Mouse (Mus musculus) lung, postnatal 36 days (tissue): ENCODE measurements around the gene Det1.

Source experiments
- DNase-seq: peaks from one replicate; pipeline ENCODE4 v3.0.0; 2022; ENCODE audit warnings: mixed read lengths

Gene Det1

DNA sequence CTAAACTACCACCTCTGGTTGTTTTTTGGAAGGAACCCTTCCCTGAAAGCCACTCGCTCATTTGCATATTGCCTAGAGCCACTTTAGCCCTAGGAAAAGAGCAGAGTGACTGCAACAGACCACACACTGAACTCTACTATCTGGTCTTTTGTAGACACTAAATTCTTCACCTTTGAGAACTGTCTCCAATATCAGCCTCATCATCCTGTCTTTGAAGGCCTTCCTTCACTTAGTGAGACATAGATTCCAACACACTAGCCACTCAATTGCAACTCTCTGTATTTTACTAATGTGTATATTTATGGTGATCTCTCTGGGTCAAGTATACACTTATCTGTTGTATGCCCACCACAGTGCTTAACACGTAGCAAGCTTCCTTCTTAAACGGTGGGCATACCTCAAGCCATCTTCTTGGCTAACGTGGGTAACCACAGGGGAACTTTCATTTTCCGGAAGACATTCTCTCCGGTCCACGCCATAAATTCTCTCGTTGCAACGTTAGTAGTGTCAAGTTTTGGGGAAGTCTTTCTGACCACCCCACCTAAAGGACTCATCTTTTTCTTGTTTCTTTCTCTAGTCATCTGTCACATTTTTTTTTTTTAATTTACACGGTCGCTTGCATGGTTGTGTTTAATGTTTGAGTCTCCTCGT is 872 bp downstream of the Det1 start:
- no peak for DNase-seq

GRCm38 (mm10) chr7:78841601-78842000 is 5.5 kb downstream of the Det1 start:
- no peak for DNase-seq

DNA sequence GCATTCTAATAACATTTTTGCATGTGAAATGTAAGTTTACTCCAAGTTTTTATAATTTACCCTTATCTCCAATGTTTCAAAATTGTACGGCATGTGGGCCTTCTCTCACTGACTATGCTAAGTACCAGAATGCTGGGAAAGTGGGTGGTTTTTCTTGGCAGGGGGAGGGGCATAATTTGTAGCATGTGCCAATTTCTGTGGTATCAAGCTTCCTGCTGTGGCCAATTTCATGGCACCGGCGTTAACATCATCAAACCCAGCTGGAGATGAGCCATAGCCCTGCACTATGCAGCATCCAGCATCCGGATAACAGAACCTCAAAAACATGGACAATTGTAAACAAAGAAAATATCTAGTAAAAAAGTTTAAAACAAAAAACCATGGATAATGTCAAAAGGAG is 9.8 kb downstream of the Det1 start:
- DNase-seq: no peak

- no peak for DNase-seq
Observed at GRCm38 (mm10) chr7:78835656-78836055, 11.4 kb downstream of the Det1 start.

DNA sequence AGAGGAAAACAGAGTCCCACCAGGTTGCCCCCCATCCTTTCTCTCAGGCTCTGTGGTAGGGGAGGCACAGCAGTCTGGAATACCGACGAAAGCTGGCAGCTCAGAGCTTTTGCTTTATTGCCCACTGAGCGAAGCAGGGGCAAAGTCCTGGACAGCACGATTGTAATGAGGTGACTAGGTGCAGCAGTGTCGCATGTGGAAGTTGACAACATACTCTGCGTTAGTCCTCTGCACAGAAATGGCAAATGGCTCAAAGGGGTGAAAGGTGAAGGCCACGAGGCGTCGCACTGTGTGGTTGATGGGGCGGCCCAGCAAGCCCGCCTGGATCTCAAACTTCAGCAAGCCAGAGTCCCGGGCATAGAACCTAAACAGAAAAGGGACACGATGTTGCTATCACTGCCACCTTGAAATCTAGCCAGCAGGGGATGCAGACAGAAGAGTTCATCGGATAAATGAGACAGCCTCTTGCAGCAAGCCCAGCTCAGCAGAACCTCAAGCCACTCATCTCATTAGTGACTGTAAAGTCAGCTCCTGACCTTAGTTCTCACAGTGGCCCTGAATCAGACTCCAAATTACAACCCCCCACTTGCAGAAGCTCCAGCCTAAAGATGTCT is 19.2 kb downstream of the Det1 start:
- no peak for DNase-seq

GRCm38 (mm10) chr7:78826682-78827385 is 20.2 kb downstream of the Det1 start:
- DNase-seq: peak; percentile 14

DNA sequence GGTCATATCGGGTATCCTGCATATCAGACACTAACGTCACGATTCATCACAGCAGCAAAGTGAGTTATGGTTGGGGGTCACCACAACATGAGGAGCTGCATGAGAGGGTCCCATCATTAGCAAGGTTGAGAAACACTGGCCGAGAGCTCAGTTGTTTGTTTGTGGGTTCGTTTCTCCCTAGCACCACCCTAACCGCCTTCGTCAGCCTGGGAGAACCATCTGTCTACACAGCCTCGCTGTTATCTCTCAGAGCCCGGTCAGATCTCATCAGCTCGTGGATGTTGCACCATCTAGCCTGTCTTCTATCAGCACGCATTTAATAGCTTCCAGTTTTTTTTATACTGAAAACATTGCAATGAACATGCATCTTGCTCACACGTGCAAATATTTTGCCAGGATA is 28.7 kb downstream of the Det1 start:
- DNase-seq: no peak

- DNase-seq: no peak
Observed at GRCm38 (mm10) chr7:78814766-78815165, 32.3 kb downstream of the Det1 start.

DNA sequence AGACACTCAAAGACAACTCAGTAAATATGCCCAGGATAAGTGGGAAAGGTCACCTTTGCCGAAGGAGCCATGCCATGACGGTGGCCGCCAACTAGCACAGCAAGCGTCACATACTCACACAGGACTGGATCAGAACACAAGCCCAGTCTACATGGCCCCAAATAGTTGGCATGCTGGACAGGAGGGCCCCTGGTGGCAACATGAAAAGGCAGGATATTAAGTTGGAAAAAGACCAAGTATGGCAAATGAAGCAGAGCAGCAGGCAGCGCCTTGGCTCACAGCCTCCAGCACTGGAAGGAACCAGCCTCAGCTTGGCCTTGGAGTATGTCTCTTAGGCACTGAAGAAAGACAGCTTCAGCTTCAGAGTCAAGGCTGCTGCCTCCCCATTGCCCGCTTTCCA is 33.3 kb downstream of the Det1 start:
- no peak for DNase-seq

DNA sequence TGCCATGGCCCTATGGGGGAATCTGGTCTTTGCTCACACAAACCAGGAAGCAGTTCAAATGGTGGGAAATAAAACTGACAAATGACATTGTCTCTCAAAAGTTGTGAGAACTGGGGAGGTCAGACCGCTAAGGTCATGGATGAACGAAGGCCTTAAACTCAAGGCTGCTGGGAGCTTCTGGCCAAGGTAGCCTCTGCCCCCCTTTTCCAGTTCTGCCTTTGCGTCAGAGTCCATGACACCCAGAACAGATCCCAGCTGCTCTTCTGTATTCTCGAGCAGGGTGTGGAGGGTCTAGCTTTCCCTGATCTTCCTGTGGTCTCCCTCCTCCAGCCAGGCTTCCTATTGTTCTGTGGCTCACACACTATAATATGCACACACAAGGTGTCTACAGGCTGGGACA is 39.9 kb downstream of the Det1 start:
- DNase-seq: no peak

DNA sequence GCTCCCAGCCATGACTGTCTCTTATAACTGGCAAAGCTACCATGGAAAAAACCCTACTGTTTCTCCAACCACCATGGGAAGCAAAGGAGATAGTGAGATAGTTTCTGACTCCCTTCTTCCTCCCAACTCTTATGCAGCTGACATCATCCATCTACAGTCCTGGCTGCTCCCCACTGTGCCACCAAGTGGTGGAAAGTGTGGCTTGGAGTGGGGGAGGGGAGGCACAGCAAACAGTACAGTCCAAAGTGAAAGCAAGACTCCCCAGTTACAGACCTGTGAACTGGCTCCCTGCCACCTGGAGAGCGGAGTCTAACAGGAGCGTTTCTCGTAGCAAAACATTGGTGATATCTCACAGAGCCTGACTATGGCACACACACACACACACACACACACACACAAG is 43.2 kb downstream of the Det1 start:
- DNase-seq: peak; percentile 20

GRCm38 (mm10) chr7:78799730-78800496 is 47.1 kb downstream of the Det1 start:
- DNase-seq: no peak

- DNase-seq: no peak
Observed at GRCm38 (mm10) chr7:78797843-78798455, 49.1 kb downstream of the Det1 start.

GRCm38 (mm10) chr7:78796624-78797023 is 50.4 kb downstream of the Det1 start:
- DNase-seq: no peak

DNA sequence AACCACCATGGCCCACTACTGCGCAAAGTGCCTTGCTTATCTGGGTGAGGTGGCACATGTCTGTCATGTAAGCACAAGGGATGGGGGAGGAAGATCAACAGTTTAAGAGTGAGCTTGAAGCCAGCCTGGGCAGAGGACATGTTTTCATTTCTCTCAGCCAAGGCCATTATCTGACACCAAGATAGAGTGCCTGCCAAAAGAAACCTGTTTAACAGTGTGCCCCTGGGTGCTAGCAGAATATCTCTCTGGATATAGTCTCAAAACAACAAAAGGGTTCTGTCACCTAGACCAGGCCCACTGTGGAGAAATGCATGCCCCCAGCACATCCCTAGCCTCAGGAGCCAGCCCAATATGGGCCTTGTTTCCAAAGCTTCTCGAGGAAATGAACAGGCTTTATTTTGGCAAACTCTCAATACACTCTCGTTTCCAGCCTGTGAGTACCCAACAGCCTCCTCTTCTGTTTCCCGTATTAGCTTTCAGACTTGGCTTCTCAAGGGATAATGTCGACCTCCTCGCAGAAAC is 52.4 kb downstream of the Det1 start:
- no peak for DNase-seq

GRCm38 (mm10) chr7:78793895-78794570 is 53.0 kb downstream of the Det1 start:
- DNase-seq: no peak

- peak; percentile 65 for DNase-seq
Observed at GRCm38 (mm10) chr7:78791359-78792222, 55.5 kb downstream of the Det1 start.

GRCm38 (mm10) chr7:78787793-78788380 is 59.2 kb downstream of the Det1 start:
- no peak for DNase-seq

GRCm38 (mm10) chr7:78785906-78786305 is 61.2 kb downstream of the Det1 start:
- no peak for DNase-seq
